Mouse (Mus musculus): Measurements from ENCODE around the gene Stard9. TPM values are rescaled to one million over a fixed set of nuclear protein-coding genes. Genes with fewer than 3 reads are reported as not detected.

Stard9 gene
- total RNA-seq, 2 experiments from 2014 or later, result 8.5 to 8.7 TPM

Other genes starting within 250 kb of the Stard9 start
- gene Ganc, start 225.2 kb upstream of the Stard9 start, total RNA-seq (2021), result 10 to 100 TPM; 12.6 to 17.4 TPM
- 10 to 100 TPM; 34.9 to 39.2 TPM for gene Tmem87a, start 225.0 kb upstream of the Stard9 start, total RNA-seq (2021)
- gene Capn3, start 173.1 kb upstream of the Stard9 start, total RNA-seq (2021), result 1 to 10 TPM; 4.1 to 5.7 TPM
- 100 to 1,000 TPM; 101 to 105 TPM for gene Zfp106, start 65.3 kb upstream of the Stard9 start, total RNA-seq (2021)
- gene Snap23, start 61.5 kb upstream of the Stard9 start, total RNA-seq (2021), result 10 to 100 TPM; 16.8 to 18.5 TPM
- gene Haus2, start 19.7 kb upstream of the Stard9 start, total RNA-seq (2021), result 10 to 100 TPM; 16.3 to 17.1 TPM
- gene Lrrc57, start 19.6 kb upstream of the Stard9 start, total RNA-seq (2021), result 10 to 100 TPM; 31.7 to 34.5 TPM
- 10 to 100 TPM; 18.7 to 25.7 TPM for gene Cdan1, start 221.0 kb downstream of the Stard9 start, total RNA-seq (2021)
- 10 to 100 TPM; 67.2 to 70.6 TPM for gene Ttbk2, start 221.5 kb downstream of the Stard9 start, total RNA-seq (2021)